Mouse (Mus musculus) left cerebral cortex, adult 2 months (tissue): ENCODE measurements at regions not wholly inside any gene's neighbourhood (a gene's known extent, or its start where the extent isn't known, plus 50 kb on each side); places are given as distances from the start of the nearest gene placed in this dataset.

Experiments used
- DNase-seq, 2 experiments: peaks; one replicate each; pipeline ENCODE4 v3.0.0; 2021 to 2022; ENCODE audit warnings: low spot score in 2 of 2, mixed read lengths in 1 of 2; ENCODE audit errors: extremely low spot score in 1 of 2
- H3K27ac ChIP-seq: fragments of 200-600 bp; 2 replicates; pipeline ENCODE4 v1.8.1; 2022
- H3K4me3 ChIP-seq: fragments of 200-600 bp; 2 replicates; pipeline ENCODE4 v1.8.1; 2022
- CTCF ChIP-seq: fragments of 200-600 bp; IDR thresholded peaks from 2 replicates; pipeline ENCODE4 v1.8.1; 2022; ENCODE audit warnings: antibody characterized with exemption, mild to moderate bottlenecking, moderate library complexity
- intact Hi-C: fragments of 180-260 bp; cut with DNase I; formaldehyde crosslinking; loops from one replicate; pipeline ENCODE4 v1.15.1; 2025

DNA sequence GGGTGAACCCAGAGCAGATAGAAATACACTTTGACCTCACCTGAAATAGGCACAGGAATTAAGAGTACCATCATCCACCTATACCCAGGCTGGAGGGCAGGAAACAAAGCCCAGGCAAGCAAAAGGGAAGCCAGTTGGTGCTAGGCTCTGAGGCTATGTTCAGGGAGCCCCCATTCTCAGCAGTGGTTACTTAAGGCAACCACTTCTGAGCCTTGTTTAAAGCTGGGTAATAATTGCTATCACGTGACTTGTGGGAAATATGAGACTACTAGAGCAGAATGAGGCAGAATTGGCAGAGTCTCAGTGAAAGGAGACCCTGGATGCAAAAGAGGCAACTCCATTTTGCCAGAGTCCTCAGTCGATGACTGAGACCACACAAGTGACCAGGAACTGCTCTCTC, 401.5 kb downstream of the Insc start:
- intact Hi-C loops: no loop called here
- no peak for DNase-seq
- H3K27ac ChIP-seq: no peak overlapping the region
- no peak for TF ChIP-seq CTCF
- no peak overlapping the region for H3K4me3 ChIP-seq

DNA sequence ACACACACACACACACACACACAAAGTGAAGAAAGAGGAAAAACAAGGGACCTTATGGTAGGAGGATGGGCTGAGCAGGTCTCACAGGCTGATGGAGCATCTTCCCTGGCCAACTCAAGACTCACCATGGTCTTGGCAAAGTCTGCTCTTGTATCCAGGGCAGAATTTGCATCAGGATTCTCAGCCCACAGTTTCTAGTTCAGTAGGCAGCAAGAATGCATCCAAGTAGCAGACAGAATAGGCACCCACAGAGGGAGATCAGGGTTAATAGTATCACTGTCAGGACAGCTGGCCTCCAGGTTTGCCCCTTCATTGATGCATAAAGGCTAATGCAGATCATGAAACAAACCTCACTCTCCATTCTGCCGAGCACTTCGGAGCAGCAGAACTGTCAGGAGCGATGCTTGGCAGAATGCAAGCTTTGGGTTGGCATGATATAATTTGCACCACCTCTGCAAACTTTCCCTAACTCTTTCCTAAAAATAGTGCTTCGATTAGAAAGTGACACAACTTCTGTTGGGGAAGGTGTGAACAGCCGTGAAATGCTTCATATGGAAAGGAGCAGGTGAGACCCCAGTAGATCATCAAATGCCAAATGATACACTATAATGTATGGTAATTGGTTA, 404.0 kb downstream of the Insc start:
- intact Hi-C loops: no loop called here
- Histone ChIP-seq H3K27ac (no peak overlapping the region), H3K4me3 (no peak overlapping the region)
- no peak for DNase-seq
- no peak for TF ChIP-seq CTCF

DNA sequence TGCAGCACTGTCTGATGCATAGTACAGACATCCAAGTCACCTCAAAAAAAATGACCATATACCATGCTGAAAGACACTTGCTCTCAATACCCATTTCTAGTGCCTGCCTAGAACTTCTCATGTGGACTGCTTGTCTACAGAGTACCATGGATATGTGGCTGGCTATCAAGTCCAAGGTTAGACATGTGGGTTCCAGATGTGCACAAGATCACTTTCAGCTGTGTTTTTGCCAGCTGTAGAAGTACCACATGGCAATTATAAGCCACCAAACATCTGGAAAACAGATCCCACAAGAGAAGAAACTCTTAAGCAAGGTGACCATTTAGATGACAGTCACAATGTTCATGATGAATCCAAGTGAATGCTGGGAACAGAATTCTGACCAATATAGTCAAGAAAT, 409.8 kb downstream of the Insc start:
- no peak for TF ChIP-seq CTCF
- Histone ChIP-seq H3K27ac (no peak overlapping the region), H3K4me3 (no peak overlapping the region)
- DNase-seq: no peak
- intact Hi-C loops: no loop called here

DNA sequence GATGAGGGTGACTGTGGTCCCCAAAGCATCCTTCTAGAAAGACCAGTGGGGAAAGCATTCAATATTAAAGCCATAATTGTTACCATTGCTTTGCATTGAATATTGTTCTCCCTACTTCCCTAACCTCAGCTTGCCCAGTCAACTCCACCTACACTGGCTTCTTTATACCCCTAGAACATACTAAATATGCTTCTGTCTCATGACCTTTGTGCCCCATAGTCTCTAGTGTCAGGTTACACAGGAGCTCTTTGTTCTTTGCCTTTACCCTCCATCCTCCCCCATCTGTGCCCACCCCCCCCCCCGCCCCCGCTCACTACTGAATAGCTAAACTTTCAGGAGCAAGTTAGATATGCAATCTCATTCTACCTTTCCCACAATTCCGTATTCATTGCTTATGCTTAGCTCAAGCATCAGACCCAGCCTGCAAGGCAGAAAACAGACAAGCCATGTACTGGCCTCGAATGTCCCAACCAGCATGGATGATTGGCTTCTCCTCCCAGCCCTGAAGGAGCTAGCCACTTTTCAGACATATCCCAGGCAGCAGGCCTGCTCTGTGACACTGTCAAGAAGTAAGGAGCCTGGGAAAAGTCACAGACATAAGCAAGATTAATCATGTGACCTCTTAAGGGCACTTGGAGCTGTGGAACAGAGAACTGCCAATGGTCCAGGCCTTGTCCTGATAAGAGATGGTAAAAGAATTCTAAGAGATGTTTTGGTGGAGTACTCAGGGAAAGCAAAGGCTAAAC, 410.4 kb downstream of the Insc start:
- DNase-seq: no peak
- no peak overlapping the region for H3K4me3 ChIP-seq
- no peak overlapping the region for H3K27ac ChIP-seq
- no peak for TF ChIP-seq CTCF
- intact Hi-C loops: no loop called here

DNA sequence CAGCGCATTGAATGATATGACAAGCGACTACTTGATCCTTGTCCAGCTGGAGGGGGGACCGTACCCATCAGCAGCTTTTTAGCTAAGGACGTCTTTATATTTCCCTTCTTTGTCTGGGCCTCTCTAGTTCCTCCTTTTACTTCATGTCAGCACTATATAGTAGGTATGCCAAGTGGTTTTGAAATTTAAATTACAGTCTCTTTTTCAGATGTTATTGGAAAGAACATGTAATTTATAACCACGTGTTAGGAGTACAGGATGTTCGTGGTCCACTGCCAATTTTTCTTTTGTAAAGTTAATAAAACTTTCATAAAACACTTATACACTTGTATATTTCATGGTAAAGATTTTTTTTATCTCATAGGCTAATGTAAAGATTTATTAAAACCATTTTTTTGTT, 426.5 kb downstream of the Insc start:
- TF ChIP-seq CTCF: no peak
- no peak for DNase-seq
- Histone ChIP-seq H3K4me3 (no peak overlapping the region), H3K27ac (no peak overlapping the region)
- intact Hi-C loops: no loop called here

DNA sequence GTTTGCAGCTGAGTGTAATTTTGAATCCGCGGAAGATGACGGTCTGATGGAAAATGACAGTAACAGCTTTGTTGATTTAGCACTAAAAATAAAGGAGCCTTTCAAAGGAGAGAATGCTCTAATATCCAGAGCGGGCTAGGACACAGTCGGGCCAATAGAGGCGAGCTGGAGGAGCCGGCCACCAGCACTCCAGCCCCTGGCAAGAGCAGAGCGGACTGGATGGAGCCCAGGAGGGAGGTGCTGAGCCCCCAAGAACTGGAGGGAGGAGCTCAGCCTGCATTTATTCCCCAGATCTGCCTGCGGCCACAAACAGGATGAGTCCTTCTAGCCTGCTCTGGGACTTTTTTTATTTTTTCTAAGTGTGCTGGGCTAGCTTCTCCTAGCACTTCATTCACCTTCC, 426.9 kb downstream of the Insc start:
- Histone ChIP-seq H3K27ac (no peak overlapping the region), H3K4me3 (no peak overlapping the region)
- no peak; the same call in 1 of the 2 replicates for TF ChIP-seq CTCF
- intact Hi-C loops: no loop called here
- peak in 1 of 2 experiments; percentile 28 for DNase-seq

DNA sequence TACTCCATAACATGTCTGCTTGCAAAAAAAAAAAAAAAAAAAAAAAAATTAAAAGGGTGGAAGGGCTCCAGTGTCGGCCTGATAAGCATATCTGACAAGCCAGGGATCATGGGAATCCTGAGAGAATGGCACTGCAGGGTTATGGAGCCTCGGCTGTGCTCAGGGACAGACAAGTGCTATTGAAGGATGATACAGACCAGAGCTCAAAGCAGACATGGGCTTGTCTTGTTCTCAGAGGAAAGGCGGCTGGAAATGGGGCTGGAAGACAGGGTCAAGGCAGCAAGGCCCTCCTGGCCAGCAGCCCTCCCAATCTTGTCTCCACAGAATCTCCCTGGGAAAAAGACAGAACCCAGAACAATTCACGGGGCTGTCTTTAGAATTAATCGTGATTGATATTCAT, 449.0 kb downstream of the Insc start:
- no peak for TF ChIP-seq CTCF
- no peak for DNase-seq
- Histone ChIP-seq H3K27ac (no peak overlapping the region), H3K4me3 (no peak overlapping the region)
- intact Hi-C loops: no loop called here

DNA sequence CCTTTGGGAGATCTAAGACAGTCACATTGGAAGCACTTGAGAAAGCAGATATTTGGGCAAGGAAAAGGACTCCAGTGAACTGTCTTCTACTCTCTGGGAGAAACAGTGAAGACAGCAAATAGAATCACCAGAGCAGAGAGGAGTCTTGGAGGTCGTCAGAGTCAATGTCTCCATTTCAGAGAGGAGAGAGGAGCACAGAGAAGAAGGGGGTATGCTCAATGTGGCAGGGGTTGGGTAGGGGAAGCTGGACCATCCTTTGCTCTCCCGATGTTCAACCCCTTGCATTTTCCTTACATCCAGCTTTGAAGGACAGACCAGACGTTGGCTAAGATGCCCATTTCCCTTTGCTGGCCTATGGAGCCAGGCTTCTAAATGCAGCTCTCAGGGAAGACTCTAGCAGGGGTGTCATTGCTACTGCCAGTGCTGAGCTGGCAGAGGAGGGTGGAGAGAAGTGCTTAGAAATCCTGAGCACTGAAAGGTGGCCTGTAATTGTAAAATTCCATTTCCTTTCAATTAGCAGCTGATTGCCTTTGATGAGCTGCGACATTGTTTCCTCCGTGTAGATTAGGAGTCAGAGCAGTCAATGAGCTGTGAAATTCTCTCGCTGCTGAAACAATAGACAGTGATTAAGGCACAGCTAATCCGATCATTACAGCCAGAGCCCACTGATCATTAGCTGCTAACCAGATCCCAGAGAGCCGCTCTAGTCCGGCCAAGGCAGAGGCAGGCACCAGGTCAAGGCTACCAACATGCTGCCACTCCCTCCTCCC, 449.7 kb downstream of the Insc start:
- DNase-seq: no peak
- intact Hi-C loops: no loop called here
- Histone ChIP-seq H3K4me3 (no peak overlapping the region), H3K27ac (no peak overlapping the region)
- TF ChIP-seq CTCF: no peak

DNA sequence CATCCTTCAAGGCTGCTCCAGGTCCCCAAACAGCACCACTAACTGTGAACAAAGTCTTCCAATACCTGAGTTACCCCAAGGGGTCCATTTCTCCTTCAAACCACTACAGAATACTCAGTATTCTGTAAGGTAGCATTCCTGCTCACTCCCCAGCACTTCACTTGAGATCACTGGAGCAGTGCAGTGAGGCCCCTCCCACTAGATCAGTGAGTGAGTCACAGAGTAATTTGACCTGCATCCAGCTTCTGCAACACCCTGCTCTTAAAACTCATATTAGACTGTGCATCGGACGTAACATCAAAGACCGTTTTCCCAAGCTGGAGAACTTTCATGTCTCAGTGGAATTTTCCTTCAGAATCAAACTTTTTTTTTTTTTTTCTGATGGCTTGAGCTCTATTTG, 461.4 kb downstream of the Insc start:
- no peak for DNase-seq
- no peak overlapping the region for H3K27ac ChIP-seq
- intact Hi-C loops: no loop called here
- H3K4me3 ChIP-seq: no peak overlapping the region
- TF ChIP-seq CTCF: no peak

DNA sequence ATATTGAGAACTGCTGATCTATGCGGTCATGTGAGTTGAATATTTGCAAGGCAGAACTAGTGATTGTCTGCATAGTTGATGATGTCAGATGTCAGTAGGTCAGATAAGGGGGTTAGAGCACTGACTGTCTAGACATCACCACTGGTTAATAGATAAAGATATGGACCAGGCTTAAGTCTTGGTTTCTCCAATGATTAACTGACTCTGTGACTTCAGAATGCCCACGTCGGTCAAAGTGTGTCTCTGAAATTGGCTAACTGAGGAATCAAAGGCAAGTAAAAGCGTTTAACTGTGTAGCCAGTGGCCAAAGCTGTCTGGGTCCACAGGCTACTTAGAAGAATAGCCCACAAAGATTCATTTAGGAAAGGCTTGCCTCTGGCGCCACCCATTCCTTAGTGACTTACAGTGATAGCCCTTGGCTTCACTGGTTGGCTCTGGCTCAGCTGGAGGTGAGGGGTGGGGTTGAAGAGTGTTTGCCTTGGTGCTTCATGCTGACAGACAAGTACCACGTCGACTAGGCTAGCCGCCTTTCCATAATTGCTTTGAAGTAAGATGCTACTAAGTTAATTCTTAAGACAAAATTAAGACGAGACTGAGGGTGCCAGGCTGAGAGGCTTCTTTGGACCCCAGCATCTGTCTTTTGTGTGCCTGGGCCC, 463.1 kb downstream of the Insc start:
- no peak for DNase-seq

DNA sequence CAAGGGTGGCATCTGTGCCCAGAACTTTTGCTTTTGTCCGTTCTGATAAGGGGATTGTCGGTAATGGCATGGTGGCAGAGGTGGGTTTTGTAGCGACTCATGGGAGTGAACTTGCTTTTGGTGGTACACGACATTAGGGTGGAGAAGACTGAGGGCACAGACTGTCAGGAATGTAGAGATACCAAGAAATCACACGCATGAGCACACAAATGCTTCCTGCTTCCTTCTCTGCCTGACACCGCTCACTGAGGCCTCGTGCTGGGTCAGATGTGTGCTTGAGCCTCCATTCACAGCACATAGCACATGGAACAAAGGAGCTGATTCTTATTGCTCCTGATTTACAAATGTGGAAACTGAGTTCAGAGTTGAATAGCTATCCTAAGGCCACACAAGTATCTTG, 465.3 kb downstream of the Insc start:
- no peak for TF ChIP-seq CTCF
- intact Hi-C loops: no loop called here
- Histone ChIP-seq H3K4me3 (no peak overlapping the region), H3K27ac (no peak overlapping the region)
- DNase-seq: no peak

More for the DNA sequence above, 463.1 kb downstream of the Insc start:
- Histone ChIP-seq H3K27ac (no peak overlapping the region), H3K4me3 (no peak overlapping the region)
- intact Hi-C loops: no loop called here
- no peak for TF ChIP-seq CTCF

DNA sequence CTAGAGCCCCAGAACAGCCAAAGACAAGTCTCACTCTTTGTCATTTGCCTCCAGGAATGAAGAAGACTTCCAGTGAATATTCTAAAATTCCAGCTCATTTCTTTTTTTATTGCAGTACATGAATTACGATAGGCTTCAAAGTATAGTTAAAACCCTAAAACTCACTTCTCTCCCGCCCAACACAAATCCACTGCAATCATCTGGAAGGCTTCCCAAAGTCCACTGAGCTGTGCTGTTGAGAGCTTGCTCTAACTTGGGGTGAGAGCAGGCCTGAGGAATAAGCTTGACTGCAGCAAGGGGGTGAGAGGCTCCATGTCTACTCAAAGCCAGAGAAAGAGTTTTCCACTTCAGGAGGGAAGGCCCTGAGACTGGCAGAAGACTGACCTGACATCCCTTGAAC, 466.5 kb downstream of the Insc start:
- TF ChIP-seq CTCF: no peak
- intact Hi-C loops: no loop called here
- H3K27ac ChIP-seq: no peak overlapping the region
- DNase-seq: no peak
- H3K4me3 ChIP-seq: no peak overlapping the region
